Mouse (Mus musculus) erythroblast, embryonic 14.5 days (primary cell): Measurements from ENCODE around the gene Il2rb.

Experiments
- GATA1 ChIP-seq: IDR thresholded peaks from 2 replicates; pipeline ENCODE4 v1.6.1; 2012; ENCODE audit warnings: low read length, inconsistent platforms, mixed read lengths
- TAL1 ChIP-seq: IDR thresholded peaks from 3 replicates; pipeline ENCODE4 v1.6.1; 2012; ENCODE audit warnings: low read length, inconsistent platforms, mixed read lengths

GRCm38 (mm10) chr15:78455168-78455567 lies 39.9 kb downstream of the Il2rb start:
- no peak for TF ChIP-seq TAL1
- TF ChIP-seq GATA1, result no peak
